Mouse (Mus musculus): ENCODE measurements around the gene Ralb.

DNA sequence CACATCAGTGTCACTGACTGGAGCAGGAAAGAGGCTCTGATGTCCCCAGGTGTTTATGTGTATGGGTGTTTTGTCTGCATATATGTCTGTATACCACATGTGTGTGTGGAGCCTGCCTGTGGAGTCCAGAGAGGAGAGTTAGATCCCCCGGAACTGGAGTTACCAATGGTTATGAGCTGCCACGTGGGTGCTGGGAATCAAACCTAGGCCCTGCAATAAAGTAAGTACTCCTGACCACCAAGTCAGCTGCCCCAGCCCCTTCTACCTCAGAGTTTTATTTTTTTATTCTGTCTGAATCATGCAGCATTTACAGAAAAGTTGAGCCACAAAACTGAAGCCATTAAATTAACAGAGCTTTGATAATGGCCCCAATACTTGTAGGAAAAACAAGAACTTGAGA lies 45.5 kb upstream of the Ralb start:
- TF ChIP-seq POLR2A (IDR thresholded peaks at IDR 0.05; ENCODE audit: control insufficient read depth, low read depth, low read length): no peak
- no peak for TF ChIP-seq CTCF (IDR thresholded peaks at IDR 0.05; ENCODE audit: control insufficient read depth, insufficient read depth, insufficient replicate concordance, low read depth, low read length)

All from testis, adult 2 months (tissue).